In genomic region chr16:33714271-33714670, GRCm38 (mm10) we compare ENCODE assay signal across 8 mouse cellular contexts. TPM values are rescaled to one million over a fixed set of nuclear protein-coding genes. Genes with fewer than 3 reads are reported as not detected.
DNase-seq lines count a peak whose midpoint lies in the region; ATAC-seq and TF ChIP-seq lines count a peak whose summit lies in the region.

No protein-coding gene starts in this region.

- DNase-seq in adrenal gland, postnatal 10 days, result peak; percentile 70
- DNase-seq in hindbrain, postnatal 0 days (ENCODE audit: low spot score), result peak; percentile 59
- peak; percentile 63 to 78 (median 67) for DNase-seq in liver, embryonic 14.5 days (ENCODE audit: low read depth in 3 of 3, low spot score in 3 of 3)
- DNase-seq in neural tube, embryonic 10.5 days (ENCODE audit: extremely low spot score, low spot score), result peak; percentile 43
- peak; percentile 96 for DNase-seq in thymus, postnatal 0 days (ENCODE audit: low spot score)
- no peak for DNase-seq in cerebellum, adult 9-10 months

- H3K4me1 ChIP-seq in E14TG2a.4 (replicated peaks; ENCODE audit: low read depth, low read length), result peaks cover 39% of the 10 kb centered on the region
- H3K4me1 ChIP-seq in forebrain, embryonic 15.5 days, result peaks cover 8% of the 10 kb centered on the region
- no peaks in the 10 kb centered on the region for H3K4me1 ChIP-seq in hindbrain, postnatal 0 days (ENCODE audit: insufficient read depth, low read length)
- peaks cover 6 to 12% of the 10 kb centered on the region in 2 experiments; a peak in 3 of 4 replicates for H3K4me1 ChIP-seq in liver, embryonic 14.5 days (replicated peaks; ENCODE audit: control insufficient read depth in 2 of 2, insufficient read depth in 2 of 2, low read length in 1 of 2)

- no peak for ATAC-seq in forebrain, embryonic 15.5 days (replicated peaks)
- peak; percentile 63; the same call in 1 of the 2 replicates for ATAC-seq in hindbrain, postnatal 0 days
- peak; percentile 90 for ATAC-seq in liver, embryonic 14.5 days (ENCODE audit: insufficient read depth)

- no peak for TF ChIP-seq CTCF in E14TG2a.4 (conservative IDR thresholded peaks at IDR 0.05; ENCODE audit: low read length)
- peak; percentile 43 for TF ChIP-seq CTCF in hindbrain, postnatal 0 days (IDR thresholded peaks at IDR 0.05; ENCODE audit: low read depth)
- peak; percentile 54 for TF ChIP-seq CTCF in liver, embryonic 14.5 days (IDR thresholded peaks at IDR 0.05; ENCODE audit: low read depth)

- H3K36me3 ChIP-seq in E14TG2a.4 (ENCODE audit: insufficient read depth, low read length), result no peaks in the 10 kb centered on the region
- peaks cover 4% of the 10 kb centered on the region; the same call in 1 of the 2 replicates for H3K36me3 ChIP-seq in forebrain, embryonic 15.5 days
- H3K36me3 ChIP-seq in hindbrain, postnatal 0 days (ENCODE audit: insufficient read depth, low read length), result no peaks in the 10 kb centered on the region
- H3K36me3 ChIP-seq in liver, embryonic 14.5 days (replicated peaks; ENCODE audit: control insufficient read depth, insufficient read depth, low read depth), result no peaks in the 10 kb centered on the region; the same call in 1 of the 2 replicates

- peak overlapping the region; percentile 13; the same call in 1 of the 2 replicates for H3K4me2 ChIP-seq in forebrain, embryonic 15.5 days (replicated peaks)
- H3K4me2 ChIP-seq in hindbrain, postnatal 0 days (ENCODE audit: low read depth, low read length), result peak overlapping the region; percentile 46
- H3K4me2 ChIP-seq in liver, embryonic 14.5 days (ENCODE audit: low read depth), result peak overlapping the region; percentile 55

- no peak overlapping the region for H3K9ac ChIP-seq in forebrain, embryonic 15.5 days (replicated peaks)
- peak overlapping the region; percentile 21; the same call in 1 of the 2 replicates for H3K9ac ChIP-seq in hindbrain, postnatal 0 days (replicated peaks; ENCODE audit: low read length)
- no peak overlapping the region; the same call in none of the 2 replicates for H3K9ac ChIP-seq in liver, embryonic 14.5 days (replicated peaks)

- H3K27ac ChIP-seq in forebrain, embryonic 15.5 days (replicated peaks), result no peak overlapping the region
- H3K27ac ChIP-seq in hindbrain, postnatal 0 days, result no peak overlapping the region
- no peak overlapping the region for H3K27ac ChIP-seq in liver, embryonic 14.5 days

- WGBS in forebrain, embryonic 15.5 days, result 21% methylated on average over 13 of the region's 13 CpGs
- WGBS in hindbrain, postnatal 0 days, result 11% methylated on average over 13 of the region's 13 CpGs
- WGBS in liver, embryonic 14.5 days (ENCODE audit: insufficient replicate concordance), result 5% methylated on average over 13 of the region's 13 CpGs

- no peaks in the 10 kb centered on the region for H3K9me3 ChIP-seq in E14TG2a.4 (ENCODE audit: low read length)
- H3K9me3 ChIP-seq in forebrain, embryonic 15.5 days, result no peaks in the 10 kb centered on the region
- no peaks in the 10 kb centered on the region for H3K9me3 ChIP-seq in hindbrain, postnatal 0 days (ENCODE audit: low read length)
- no peaks in the 10 kb centered on the region for H3K9me3 ChIP-seq in liver, embryonic 14.5 days (ENCODE audit: control insufficient read depth, low read length)

- peak overlapping the region; percentile 49 for H3K4me3 ChIP-seq in E14TG2a.4 (replicated peaks; ENCODE audit: low read length)
- H3K4me3 ChIP-seq in forebrain, embryonic 15.5 days, result no peak overlapping the region
- H3K4me3 ChIP-seq in hindbrain, postnatal 0 days (ENCODE audit: low read length), result peak overlapping the region; percentile 11; the same call in 1 of the 2 replicates
- peak overlapping the region; percentile 23 to 39; a peak in 2 of 4 replicates for H3K4me3 ChIP-seq in liver, embryonic 14.5 days (ENCODE audit: insufficient read depth in 1 of 2, low read depth in 2 of 2, low read length in 2 of 2)

- H3K27me3 ChIP-seq in E14TG2a.4 (ENCODE audit: insufficient read depth, low read length), result no peaks in the 10 kb centered on the region
- H3K27me3 ChIP-seq in forebrain, embryonic 15.5 days, result no peaks in the 10 kb centered on the region
- H3K27me3 ChIP-seq in hindbrain, postnatal 0 days (ENCODE audit: insufficient read depth, low read length), result no peaks in the 10 kb centered on the region
- no peaks in the 10 kb centered on the region for H3K27me3 ChIP-seq in liver, embryonic 14.5 days (ENCODE audit: control insufficient read depth, insufficient read depth, low read length)

- no peak for TF ChIP-seq EP300 in liver, embryonic 14.5 days (IDR thresholded peaks at IDR 0.05; ENCODE audit: low read depth)

RNA-seq across cellular contexts. Expression of gene Heg1, which starts 30.1 kb away (rescaled TPM):
- total RNA-seq in adrenal gland, postnatal 10 days (2021), result 10 to 100 TPM; 83.8 to 95.3 TPM
- polyA plus RNA-seq in forebrain, embryonic 15.5 days (2015; fragmentation: Nextera tagmentation; extraction: Ambion mirVana), result 20.3 and 22.4 TPM in 2 replicates
- 22.8 and 30.4 TPM in 2 replicates for total RNA-seq in hindbrain, postnatal 0 days (2014; rRNA removed)
- polyA plus RNA-seq in hindbrain, postnatal 0 days (2015; fragmentation: Nextera tagmentation; extraction: Ambion mirVana), result 7.2 and 8.1 TPM in 2 replicates
- 3.2 and 3.5 TPM in 2 replicates for polyA plus RNA-seq in liver, embryonic 14.5 days (2012; rRNA removed)
- 3.5 and 4.0 TPM in 2 replicates for polyA plus RNA-seq in liver, embryonic 14.5 days (2014; fragmentation: Nextera tagmentation; extraction: Ambion mirVana)
- polyA plus RNA-seq in thymus, postnatal 0 days (2015; fragmentation: Nextera tagmentation; extraction: Ambion mirVana), result 15.3 and 17.1 TPM in 2 replicates
